In the genomic region with DNA sequence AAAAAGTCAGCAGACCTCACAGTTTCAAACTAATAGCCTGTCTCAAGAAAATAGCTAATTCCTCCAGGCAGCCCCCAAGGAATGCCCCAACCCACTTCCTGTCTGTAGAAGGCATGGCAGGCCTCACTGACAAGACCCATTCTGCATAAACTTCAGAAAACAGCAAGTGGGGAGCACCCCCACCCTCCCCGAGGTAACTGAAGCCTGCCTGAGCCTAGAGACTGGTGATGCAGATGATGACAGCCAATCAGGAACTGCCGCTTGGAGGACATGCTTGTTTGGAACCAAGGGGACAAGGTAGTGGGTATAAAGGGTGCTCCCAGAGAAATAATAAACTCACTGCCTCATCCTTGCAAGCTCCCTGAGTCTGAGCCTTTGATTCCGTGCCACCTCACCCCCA, we compare ENCODE assay signal across 23 mouse cellular contexts.
DNase-seq lines count a peak whose midpoint lies in the region; ATAC-seq lines count a peak whose summit lies in the region.
"Had no signal": no experiment of that assay in that cellular context is flagged by ENCODE, and none has a peak within 500 bp of the region (broad histone marks: within the 10 kb centered on the region; RNA-seq: fewer than 3 reads in every experiment).

No protein-coding gene starts in this region.

- no peak overlapping the region for H3K4me3 ChIP-seq in intestine, embryonic 16.5 days (ENCODE audit: low read length)
- H3K4me3 ChIP-seq: embryonic facial prominence, embryonic 15.5 days; forebrain, embryonic 15.5 days; heart, embryonic 15.5 days; hindbrain, embryonic 15.5 days; kidney, embryonic 15.5 days; limb, embryonic 13.5 days; liver, embryonic 12.5 days had no signal

- H3K36me3 ChIP-seq in intestine, embryonic 16.5 days (ENCODE audit: control insufficient read depth, insufficient read depth, low read length), result no peaks in the 10 kb centered on the region
- H3K36me3 ChIP-seq: embryonic facial prominence, embryonic 15.5 days; forebrain, embryonic 15.5 days; heart, embryonic 15.5 days; hindbrain, embryonic 15.5 days; kidney, embryonic 15.5 days; limb, embryonic 13.5 days; liver, embryonic 12.5 days had no signal

- no peaks in the 10 kb centered on the region for H3K27me3 ChIP-seq in intestine, embryonic 16.5 days (replicated peaks; ENCODE audit: control insufficient read depth, insufficient read depth, low read length)
- H3K27me3 ChIP-seq: embryonic facial prominence, embryonic 15.5 days; forebrain, embryonic 15.5 days; heart, embryonic 15.5 days; hindbrain, embryonic 15.5 days; kidney, embryonic 15.5 days; limb, embryonic 13.5 days; liver, embryonic 12.5 days had no signal

- no peak overlapping the region for H3K4me2 ChIP-seq in intestine, embryonic 16.5 days (ENCODE audit: low read depth, low read length)
- H3K4me2 ChIP-seq: embryonic facial prominence, embryonic 15.5 days; forebrain, embryonic 15.5 days; heart, embryonic 15.5 days; hindbrain, embryonic 15.5 days; kidney, embryonic 15.5 days; limb, embryonic 13.5 days; liver, embryonic 12.5 days; midbrain, embryonic 11.5 days had no signal

- no peak overlapping the region for H3K9ac ChIP-seq in intestine, embryonic 16.5 days (ENCODE audit: low read depth, low read length)
- H3K9ac ChIP-seq: embryonic facial prominence, embryonic 15.5 days; forebrain, embryonic 15.5 days; heart, embryonic 15.5 days; hindbrain, embryonic 15.5 days; kidney, embryonic 15.5 days; limb, embryonic 13.5 days; liver, embryonic 12.5 days had no signal

- ATAC-seq in inflammation-experienced regulatory T-cells, adult 6 months, result peak; percentile 44
- no peak for ATAC-seq in intestine, embryonic 16.5 days
- ATAC-seq: forebrain, embryonic 15.5 days; intestine, postnatal 0 days; liver, embryonic 12.5 days had no signal

- H3K27ac ChIP-seq in intestine, embryonic 16.5 days (ENCODE audit: low read length), result no peak overlapping the region
- H3K27ac ChIP-seq: embryonic facial prominence, embryonic 15.5 days; forebrain, embryonic 15.5 days; heart, embryonic 15.5 days; hindbrain, embryonic 15.5 days; kidney, embryonic 15.5 days; limb, embryonic 13.5 days; liver, embryonic 12.5 days had no signal

- H3K4me1 ChIP-seq in intestine, embryonic 16.5 days (ENCODE audit: control insufficient read depth, insufficient read depth, low read length), result no peaks in the 10 kb centered on the region

- DNase-seq in heart, adult 11 months, result peak; percentile 50
- no peak for DNase-seq in heart, adult 18-20 months
- peak; percentile 50 for DNase-seq in R1 (ENCODE audit: low read depth, low spot score)
- no peak for DNase-seq in layer of hippocampus, adult 9-10 months (ENCODE audit: low spot score)
- DNase-seq in lung, postnatal 25 days (ENCODE audit: low spot score), result no peak
- DNase-seq: adrenal gland, postnatal 25 days; cerebellum, adult 9-10 months; gastrocnemius, postnatal 25 days; heart, postnatal 36 days; kidney, postnatal 4 days; lung, adult 18-20 months; lung, postnatal 10 days had no signal

- WGBS in intestine, embryonic 16.5 days, result 72% methylated on average over 3 of the region's 3 CpGs

- H3K9me3 ChIP-seq in intestine, embryonic 16.5 days (ENCODE audit: control insufficient read depth, low read length), result no peaks in the 10 kb centered on the region
- H3K9me3 ChIP-seq: embryonic facial prominence, embryonic 15.5 days; forebrain, embryonic 15.5 days; heart, embryonic 15.5 days; hindbrain, embryonic 15.5 days; kidney, embryonic 15.5 days; limb, embryonic 13.5 days; liver, embryonic 12.5 days had no signal

Comparison
In these comparisons a context has a peak if more than half of its experiments do, and no peak if none do; other contexts are left out.
1. DNase-seq: peak in heart, adult 11 months (single experiment) and R1 (single experiment); none in heart, adult 18-20 months (0 of 2), layer of hippocampus, adult 9-10 months (single experiment) and lung, postnatal 25 days (single experiment).